Mouse (Mus musculus) urinary bladder, adult 18-20 months (tissue): Measurements from ENCODE around the gene Actr5.

Source experiments
- DNase-seq, 2 experiments: peaks; one replicate each; pipeline ENCODE4 v3.0.0; 2022; ENCODE audit warnings: low spot score in 2 of 2, mixed read lengths in 2 of 2

Gene Actr5

GRCm38 (mm10) chr2:158613541-158614417 lies 10.9 kb upstream of the Actr5 start:
- DNase-seq: no peak

- DNase-seq: no peak
These were observed 10.2 kb upstream of the Actr5 start for GRCm38 (mm10) chr2:158614418-158614955.

DNA sequence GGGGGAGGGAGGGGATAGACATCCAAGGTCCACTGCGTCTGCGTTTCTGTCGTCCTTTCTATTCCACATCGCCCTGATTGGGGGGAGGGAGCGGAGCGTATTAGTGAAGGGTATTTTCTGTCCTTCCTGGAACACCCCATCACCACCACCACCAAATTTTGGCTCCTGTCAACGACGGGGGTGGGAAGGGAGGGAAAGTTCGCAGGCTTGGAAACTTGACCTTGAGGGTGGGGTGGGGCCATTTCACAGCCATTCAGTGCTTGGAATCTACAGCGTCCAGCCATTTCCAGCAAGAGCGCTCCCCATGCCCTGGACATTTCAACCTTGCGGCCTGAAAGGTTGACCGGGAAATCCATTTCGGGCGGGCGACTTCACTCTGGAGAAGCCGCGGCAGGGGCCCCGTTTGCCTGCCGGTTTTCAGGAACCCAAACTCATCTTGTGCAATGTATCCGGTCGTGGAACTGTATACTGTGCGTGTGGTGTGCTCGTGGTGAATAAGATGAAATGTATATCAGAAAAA lies 9.5 kb upstream of the Actr5 start:
- DNase-seq: no peak

- DNase-seq: no peak
These were observed 9.0 kb upstream of the Actr5 start for GRCm38 (mm10) chr2:158615702-158616101.

DNA sequence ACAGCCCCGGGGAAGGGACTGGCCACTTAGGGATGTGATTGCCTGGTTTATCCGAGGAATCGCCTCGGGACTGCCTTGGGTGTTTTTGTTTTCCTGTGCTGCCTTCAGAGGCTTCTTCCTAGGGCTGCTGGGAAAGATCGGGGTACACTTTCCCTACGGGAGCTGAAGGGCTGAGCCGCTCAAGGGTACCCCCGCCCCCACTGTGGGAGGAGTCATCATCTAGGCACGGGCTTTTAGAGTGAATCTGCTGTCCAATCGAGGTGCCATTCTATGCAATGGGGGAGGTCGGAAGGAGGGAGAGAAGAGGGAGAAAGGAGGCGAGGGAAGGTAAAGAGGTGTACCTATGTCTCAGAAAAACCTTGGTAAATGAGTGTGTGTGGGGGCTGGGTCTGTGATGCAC lies 8.4 kb upstream of the Actr5 start:
- DNase-seq: no peak

GRCm38 (mm10) chr2:158616790-158617189 lies 7.9 kb upstream of the Actr5 start:
- no peak for DNase-seq

GRCm38 (mm10) chr2:158625231-158625630 lies 543 bp downstream of the Actr5 start:
- no peak for DNase-seq

- no peak for DNase-seq
These were observed 1.0 kb downstream of the Actr5 start for GRCm38 (mm10) chr2:158625697-158626096.

DNA sequence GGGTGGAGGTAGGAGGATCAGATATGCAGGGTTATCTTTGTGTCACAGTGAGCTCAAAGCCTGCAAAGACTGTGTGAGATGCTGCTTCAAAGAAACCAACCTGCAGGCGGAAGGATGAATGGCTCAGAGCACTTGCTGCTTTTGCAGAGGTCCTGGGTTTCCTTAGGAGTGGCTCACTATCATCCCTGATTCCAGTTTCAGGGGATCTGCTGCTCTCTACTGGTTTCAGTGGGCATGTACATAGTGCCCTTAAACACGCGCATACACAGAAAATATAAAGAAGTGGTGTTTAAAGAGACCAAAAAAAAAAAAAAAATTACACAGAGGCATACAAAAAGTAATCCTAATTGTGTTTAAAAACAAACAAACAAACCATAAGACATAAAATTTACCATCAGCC lies 4.2 kb downstream of the Actr5 start:
- DNase-seq: no peak

- no peak for DNase-seq
These were observed 4.7 kb downstream of the Actr5 start for GRCm38 (mm10) chr2:158629414-158629813.

- no peak for DNase-seq
These were observed 7.2 kb downstream of the Actr5 start for GRCm38 (mm10) chr2:158631873-158632272.

- peak; percentile 12 to 25 for DNase-seq
These were observed 17.2 kb downstream of the Actr5 start for GRCm38 (mm10) chr2:158641869-158642268.

- DNase-seq: no peak
These were observed 17.9 kb downstream of the Actr5 start for GRCm38 (mm10) chr2:158642587-158642986.

- no peak for DNase-seq
These were observed 19.1 kb downstream of the Actr5 start for GRCm38 (mm10) chr2:158643791-158644190.

GRCm38 (mm10) chr2:158651159-158651908 lies 26.6 kb downstream of the Actr5 start:
- no peak for DNase-seq

DNA sequence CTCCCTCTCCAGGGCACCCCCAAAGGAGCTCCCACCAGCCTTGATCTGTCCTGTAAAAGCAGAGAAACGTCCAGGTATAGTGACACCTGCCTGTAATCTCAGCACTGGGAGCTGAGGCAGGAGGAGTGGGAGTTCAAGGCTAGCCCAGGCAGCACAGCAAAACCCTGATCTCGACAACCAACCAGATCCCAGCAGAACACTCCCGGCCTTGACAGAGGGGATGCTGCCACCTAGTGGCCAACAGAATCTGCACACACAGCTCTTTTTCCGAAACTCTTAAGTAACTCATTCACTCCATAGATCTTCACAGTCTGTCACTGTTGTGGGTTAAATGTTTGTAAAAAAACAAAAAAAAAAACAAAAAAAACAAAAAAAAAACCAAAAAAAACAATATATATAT lies 28.3 kb downstream of the Actr5 start:
- DNase-seq: peak; percentile 21 to 52

DNA sequence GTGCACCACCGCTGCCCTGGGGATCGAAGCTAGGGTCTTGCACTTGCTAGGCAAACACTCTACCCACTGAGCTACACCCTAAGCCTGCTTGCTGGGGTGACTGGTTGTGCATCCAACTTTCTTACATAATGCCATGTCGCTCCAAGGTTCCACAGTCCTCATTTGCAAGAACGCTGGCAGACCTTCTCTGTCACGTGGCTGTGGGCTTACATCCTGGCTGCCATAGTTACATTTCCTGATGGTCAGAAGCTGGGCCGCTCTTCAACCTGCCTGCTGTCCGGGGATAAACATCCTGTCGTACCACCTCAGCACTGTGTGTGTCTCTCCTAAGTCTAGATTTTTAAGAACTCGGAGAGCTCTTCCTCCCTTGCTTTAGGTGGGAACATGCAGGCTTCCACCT lies 30.0 kb downstream of the Actr5 start:
- DNase-seq: no peak

DNA sequence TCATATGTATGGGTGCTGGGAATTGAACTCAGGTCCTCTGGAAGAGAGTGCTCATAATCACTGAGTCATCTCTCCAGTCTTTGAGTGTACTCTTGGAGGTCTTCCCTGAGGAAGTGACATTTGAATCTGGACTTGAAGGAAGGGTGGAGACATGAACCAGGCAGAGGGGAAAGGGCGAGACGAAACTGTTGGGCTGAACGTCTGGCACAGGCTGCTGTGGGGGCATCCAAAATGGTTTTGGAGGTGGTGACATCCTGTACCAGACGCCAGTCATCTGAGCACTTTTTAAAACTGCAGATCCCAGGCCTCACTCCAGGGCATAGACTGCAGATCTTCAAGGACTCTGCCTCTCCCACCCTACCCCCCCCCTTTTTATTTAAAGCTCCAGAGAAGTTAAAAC lies 31.1 kb downstream of the Actr5 start:
- no peak for DNase-seq

GRCm38 (mm10) chr2:158658822-158659221 lies 34.1 kb downstream of the Actr5 start:
- no peak for DNase-seq

- DNase-seq: no peak
These were observed 34.7 kb downstream of the Actr5 start for GRCm38 (mm10) chr2:158659346-158659745.

DNA sequence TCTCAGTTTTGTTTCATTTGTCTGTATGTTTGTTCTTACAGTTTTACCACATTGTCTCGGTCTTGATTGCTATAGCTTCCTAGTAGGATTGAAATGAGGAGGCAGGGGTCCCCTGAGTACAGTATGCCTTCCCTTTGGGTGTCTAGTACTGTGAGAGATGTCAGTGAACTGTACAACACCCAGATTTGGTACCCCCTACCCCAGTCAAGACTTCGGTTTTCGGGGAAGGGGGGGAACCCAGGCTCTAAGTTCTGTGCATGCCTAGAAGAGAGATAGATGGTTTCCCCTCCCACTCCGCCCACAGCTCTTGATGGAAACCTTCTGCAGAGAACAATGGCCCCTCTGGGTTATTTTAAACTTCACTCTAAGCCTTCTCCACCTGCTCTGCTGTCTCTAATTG lies 40.4 kb downstream of the Actr5 start, which contains the start of gene Ppp1r16b:
Ppp1r16b (plus strand) TSS at position 301 of the 400 bp plus-strand sequence.
- DNase-seq: no peak

DNA sequence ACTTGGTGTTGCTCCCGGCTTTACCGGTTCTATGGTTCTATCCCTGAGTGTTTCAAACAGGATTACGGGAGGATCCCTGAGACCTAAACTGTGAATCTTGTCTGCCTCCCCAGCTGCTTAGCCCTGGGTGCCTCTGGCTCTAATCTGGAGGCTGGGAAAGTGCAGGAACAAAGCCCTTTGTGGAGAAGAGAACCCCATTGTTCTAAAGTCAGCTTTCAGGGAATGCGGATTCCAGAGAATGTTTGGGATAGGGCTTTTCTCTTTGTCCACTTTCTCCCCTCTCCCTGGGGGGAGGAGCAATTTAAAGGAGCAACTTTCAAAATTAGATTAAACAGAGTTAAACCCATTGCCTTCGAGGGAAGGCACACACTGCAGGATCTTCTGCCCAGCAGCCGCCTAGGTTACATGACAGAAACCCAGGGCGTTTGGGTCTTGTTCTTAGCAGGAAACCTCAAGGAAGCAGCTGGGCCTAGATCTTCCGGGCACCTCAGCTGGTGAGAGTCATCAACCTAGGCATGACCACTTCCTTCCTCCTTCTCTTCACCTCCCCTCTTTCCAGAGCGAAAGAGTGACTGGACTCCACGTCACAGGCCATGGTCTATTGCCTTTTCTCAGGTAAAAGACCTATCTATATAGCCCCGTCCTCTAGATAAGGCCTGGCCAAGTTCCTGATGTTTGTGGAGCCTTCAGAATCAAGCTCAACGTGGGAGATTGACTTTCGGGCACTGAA lies 41.5 kb downstream of the Actr5 start:
- no peak for DNase-seq
